Mouse (Mus musculus): ENCODE measurements around the gene Stx1a. TPM values are rescaled to one million over a fixed set of nuclear protein-coding genes. Genes with fewer than 3 reads are reported as not detected.
"Not testable (repeated sequence)": the region's sequence is repeated elsewhere in the genome, so short reads cannot be mapped to it uniquely, and the experiment has no call there.

The Stx1a gene
- polyA plus RNA-seq, 1 experiment from 2014 or later = 27.8 TPM

- H3K9me3 ChIP-seq; ATAC-seq (ENCODE audit: low FRiP score, low read depth); H3K27ac ChIP-seq (replicated peaks); H3K4me1 ChIP-seq; H3K4me3 ChIP-seq; H3K27me3 ChIP-seq; H3K9ac ChIP-seq (replicated peaks); H3K4me2 ChIP-seq (replicated peaks): not testable (repeated sequence)
- 82% methylated on average over 6 of the region's 6 CpGs for WGBS
- H3K36me3 ChIP-seq = peaks cover 42% of the 10 kb centered on the region
These were observed 26.0 kb downstream of the Stx1a start for GRCm38 (mm10) chr5:135049268-135049667.

- H3K9me3 ChIP-seq = no peaks in the 10 kb centered on the region
- no peak overlapping the region for H3K4me2 ChIP-seq (replicated peaks)
- H3K36me3 ChIP-seq = peaks cover 65% of the 10 kb centered on the region
- no peak overlapping the region for H3K27ac ChIP-seq (replicated peaks)
- 91% methylated on average over 12 of the region's 12 CpGs for WGBS
- H3K27me3 ChIP-seq = no peaks in the 10 kb centered on the region
- no peak overlapping the region for H3K4me3 ChIP-seq
- no peak overlapping the region for H3K9ac ChIP-seq (replicated peaks)
- H3K4me1 ChIP-seq = no peaks in the 10 kb centered on the region
- ATAC-seq (ENCODE audit: low FRiP score, low read depth) = no peak
These were observed 30.1 kb downstream of the Stx1a start for GRCm38 (mm10) chr5:135053356-135053755.

GRCm38 (mm10) chr5:135063629-135064381 is 40.5 kb downstream of the Stx1a start, which contains the start of gene Dnajc30:
Dnajc30 (plus strand) TSS chr5:135064202.
- H3K9ac ChIP-seq (replicated peaks) = peak within 1 kb of the TSS; percentile 86
- no peaks in the 10 kb centered on the region for H3K27me3 ChIP-seq
- WGBS = under 1% methylated on average over 52 of the region's 52 CpGs
- H3K36me3 ChIP-seq = peaks cover 57% of the 10 kb centered on the region
- peak within 1 kb of the TSS; percentile 95 for H3K4me3 ChIP-seq
- ATAC-seq (ENCODE audit: low FRiP score, low read depth) = peak; percentile 96
- H3K4me1 ChIP-seq = peaks cover 26% of the 10 kb centered on the region
- H3K27ac ChIP-seq (replicated peaks) = peak within 1 kb of the TSS; percentile 60
- peak within 1 kb of the TSS; percentile 93 for H3K4me2 ChIP-seq (replicated peaks)
- no peaks in the 10 kb centered on the region for H3K9me3 ChIP-seq

- Histone ChIP-seq H3K36me3 (peaks cover 51% of the 10 kb centered on the region), H3K4me3 (peak overlapping the region; percentile 95), H3K27ac (replicated peaks) (peak overlapping the region; percentile 60), H3K4me1 (peaks cover 26% of the 10 kb centered on the region), H3K4me2 (replicated peaks) (peak overlapping the region; percentile 93), H3K9ac (replicated peaks) (peak overlapping the region; percentile 86), H3K27me3 (no peaks in the 10 kb centered on the region), H3K9me3 (no peaks in the 10 kb centered on the region)
- under 1% methylated on average over 40 of the region's 40 CpGs for WGBS
- ATAC-seq (ENCODE audit: low FRiP score, low read depth) = no peak; the same call in 1 of the 2 replicates
These were observed 41.1 kb downstream of the Stx1a start for GRCm38 (mm10) chr5:135064382-135064766.

GRCm38 (mm10) chr5:135064909-135065446 is 41.7 kb downstream of the Stx1a start, which contains the start of gene Bud23:
Bud23 (minus strand) TSS chr5:135064959.
- 82% methylated on average over 9 of the region's 9 CpGs for WGBS

GRCm38 (mm10) chr5:135066008-135066407 is 42.7 kb downstream of the Stx1a start:
- H3K4me3 ChIP-seq = no peak overlapping the region
- no peaks in the 10 kb centered on the region for H3K27me3 ChIP-seq
- no peak overlapping the region for H3K9ac ChIP-seq (replicated peaks)
- no peak overlapping the region for H3K27ac ChIP-seq (replicated peaks)
- peaks cover 26% of the 10 kb centered on the region for H3K4me1 ChIP-seq
- ATAC-seq (ENCODE audit: low FRiP score, low read depth) = no peak
- H3K9me3 ChIP-seq = no peaks in the 10 kb centered on the region
- 95% methylated on average over 3 of the region's 3 CpGs for WGBS
- H3K4me2 ChIP-seq (replicated peaks) = no peak overlapping the region
- H3K36me3 ChIP-seq = peaks cover 35% of the 10 kb centered on the region

More at GRCm38 (mm10) chr5:135064909-135065446, 41.7 kb downstream of the Stx1a start, which contains the start of gene Bud23:
- not testable (repeated sequence) for ATAC-seq (ENCODE audit: low FRiP score, low read depth); H3K27me3 ChIP-seq; H3K9me3 ChIP-seq
- Histone ChIP-seq H3K4me2 (replicated peaks) (peak within 1 kb of the TSS; percentile 93), H3K36me3 (peaks cover 45% of the 10 kb centered on the region), H3K9ac (replicated peaks) (peak within 1 kb of the TSS; percentile 86), H3K4me3 (peak within 1 kb of the TSS; percentile 95), H3K4me1 (peaks cover 26% of the 10 kb centered on the region), H3K27ac (replicated peaks) (peak within 1 kb of the TSS; percentile 60)

GRCm38 (mm10) chr5:135070448-135070847 is 47.2 kb downstream of the Stx1a start:
- WGBS = 98% methylated on average over 3 of the region's 3 CpGs
- H3K27ac ChIP-seq (replicated peaks) = no peak overlapping the region
- peaks cover 46% of the 10 kb centered on the region for H3K36me3 ChIP-seq
- no peaks in the 10 kb centered on the region for H3K9me3 ChIP-seq
- H3K4me3 ChIP-seq = no peak overlapping the region
- H3K27me3 ChIP-seq = no peaks in the 10 kb centered on the region
- no peak for ATAC-seq (ENCODE audit: low FRiP score, low read depth)
- H3K4me1 ChIP-seq = peaks cover 21% of the 10 kb centered on the region
- no peak overlapping the region for H3K4me2 ChIP-seq (replicated peaks)
- no peak overlapping the region for H3K9ac ChIP-seq (replicated peaks)

GRCm38 (mm10) chr5:135072061-135072460 is 48.8 kb downstream of the Stx1a start:
- Histone ChIP-seq H3K9ac (replicated peaks) (no peak overlapping the region), H3K9me3 (no peaks in the 10 kb centered on the region), H3K27ac (replicated peaks) (no peak overlapping the region), H3K4me2 (replicated peaks) (no peak overlapping the region), H3K27me3 (no peaks in the 10 kb centered on the region), H3K4me3 (no peak overlapping the region), H3K4me1 (peaks cover 23% of the 10 kb centered on the region), H3K36me3 (peaks cover 42% of the 10 kb centered on the region)
- ATAC-seq (ENCODE audit: low FRiP score, low read depth) = no peak
- 93% methylated on average over 2 of the region's 2 CpGs for WGBS

- Histone ChIP-seq H3K9ac (replicated peaks) (no peak overlapping the region), H3K36me3 (peaks cover 35% of the 10 kb centered on the region), H3K4me2 (replicated peaks) (no peak overlapping the region), H3K27ac (replicated peaks) (no peak overlapping the region), H3K27me3 (no peaks in the 10 kb centered on the region), H3K4me1 (peaks cover 25% of the 10 kb centered on the region), H3K9me3 (no peaks in the 10 kb centered on the region), H3K4me3 (no peak overlapping the region)
- ATAC-seq (ENCODE audit: low FRiP score, low read depth) = no peak
- 66% methylated on average over 6 of the region's 6 CpGs for WGBS
These were observed 49.4 kb downstream of the Stx1a start for GRCm38 (mm10) chr5:135072720-135073119.

- no peak overlapping the region for H3K4me3 ChIP-seq
- peaks cover 28% of the 10 kb centered on the region for H3K36me3 ChIP-seq
- no peak overlapping the region for H3K4me2 ChIP-seq (replicated peaks)
These were observed 50.3 kb downstream of the Stx1a start for GRCm38 (mm10) chr5:135073349-135074150.

GRCm38 (mm10) chr5:135075655-135076054 is 52.4 kb downstream of the Stx1a start:
- 69% methylated on average over 4 of the region's 4 CpGs for WGBS
- Histone ChIP-seq H3K4me2 (replicated peaks) (no peak overlapping the region), H3K27ac (replicated peaks) (no peak overlapping the region), H3K9ac (replicated peaks) (no peak overlapping the region), H3K9me3 (no peaks in the 10 kb centered on the region), H3K4me1 (peaks cover 25% of the 10 kb centered on the region), H3K27me3 (peaks cover 13% of the 10 kb centered on the region; the same call in 1 of the 2 replicates), H3K36me3 (peaks cover 28% of the 10 kb centered on the region), H3K4me3 (no peak overlapping the region)
- no peak for ATAC-seq (ENCODE audit: low FRiP score, low read depth)

More at GRCm38 (mm10) chr5:135073349-135074150, 50.3 kb downstream of the Stx1a start:
- ATAC-seq (ENCODE audit: low FRiP score, low read depth) = no peak
- Histone ChIP-seq H3K27ac (replicated peaks) (no peak overlapping the region), H3K9ac (replicated peaks) (peak overlapping the region; percentile 29; the same call in 1 of the 2 replicates), H3K4me1 (peaks cover 25% of the 10 kb centered on the region), H3K9me3 (no peaks in the 10 kb centered on the region), H3K27me3 (no peaks in the 10 kb centered on the region)
- 28% methylated on average over 23 of the region's 26 CpGs for WGBS
